Mouse (Mus musculus) yolk sac, embryonic 10.5 days (tissue): ENCODE data around the gene Otogl.

ENCODE experiments used
- DNase-seq: peaks from one replicate; pipeline ENCODE4 v3.0.0-alpha.2; 2017; ENCODE audit warnings: low spot score

Otogl gene

DNA sequence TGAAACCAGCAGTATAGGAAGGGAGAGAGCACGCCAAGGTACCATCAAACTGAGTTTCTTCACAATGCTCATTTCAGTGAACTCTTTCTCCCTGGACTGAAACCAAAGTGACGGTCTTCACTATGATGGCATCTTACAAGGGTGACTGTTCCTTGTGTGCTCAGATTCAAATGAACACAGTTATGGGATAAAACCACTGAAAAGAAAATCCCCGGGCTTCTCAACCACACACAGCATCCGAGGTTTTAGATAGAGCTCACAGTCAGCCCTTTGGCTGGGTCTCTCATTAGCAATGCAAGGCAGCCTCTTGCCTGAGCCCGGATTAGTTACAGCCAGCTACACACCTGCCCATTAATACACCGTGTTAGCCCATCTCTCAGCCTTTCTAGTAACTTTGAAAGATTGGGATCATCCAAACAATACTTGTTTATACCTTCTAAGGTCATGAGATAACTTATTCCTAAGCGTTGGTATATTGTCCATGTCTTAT lies at the start of gene Otogl:
Otogl (minus strand) TSS at position 51 of the 490 bp plus-strand sequence.
- no peak for DNase-seq

DNA sequence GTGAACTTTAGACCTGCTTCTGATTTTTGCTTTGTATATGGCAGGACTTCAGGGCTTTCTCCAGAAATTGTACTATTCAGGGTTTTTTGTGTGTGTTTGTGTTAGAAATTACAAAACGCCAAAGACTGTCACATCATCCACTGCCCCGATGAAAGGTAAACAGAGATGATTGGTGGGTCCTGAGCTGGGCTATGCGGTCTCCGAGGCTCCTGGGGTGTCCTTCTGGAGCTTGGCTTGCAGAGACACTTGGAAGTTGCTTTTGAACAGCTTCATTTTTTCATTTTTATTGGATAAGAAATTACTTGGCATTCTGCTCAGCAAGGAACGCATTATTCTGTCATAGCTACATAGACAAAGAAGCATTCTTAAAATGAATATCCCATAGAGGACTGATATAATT lies 44.7 kb upstream of the Otogl start:
- no peak for DNase-seq

DNA sequence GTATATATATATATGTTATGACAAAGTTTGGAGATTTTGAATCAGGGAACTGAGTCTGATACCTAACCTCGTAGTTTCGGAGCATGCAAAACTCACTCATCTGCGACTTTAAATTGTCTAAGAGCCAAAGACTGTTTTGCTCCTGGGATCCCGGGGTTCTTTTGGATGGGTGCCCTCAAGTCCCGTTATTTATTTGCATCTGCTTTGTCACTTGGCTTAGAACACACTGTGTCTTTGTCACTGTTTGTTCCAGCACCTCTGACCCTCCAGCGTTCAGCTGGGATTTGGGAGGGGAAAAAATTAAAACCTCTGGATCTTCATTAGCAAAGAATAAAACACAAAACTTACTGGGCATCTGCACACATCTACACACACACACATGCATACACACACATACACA lies 42.5 kb upstream of the Otogl start:
- no peak for DNase-seq

DNA sequence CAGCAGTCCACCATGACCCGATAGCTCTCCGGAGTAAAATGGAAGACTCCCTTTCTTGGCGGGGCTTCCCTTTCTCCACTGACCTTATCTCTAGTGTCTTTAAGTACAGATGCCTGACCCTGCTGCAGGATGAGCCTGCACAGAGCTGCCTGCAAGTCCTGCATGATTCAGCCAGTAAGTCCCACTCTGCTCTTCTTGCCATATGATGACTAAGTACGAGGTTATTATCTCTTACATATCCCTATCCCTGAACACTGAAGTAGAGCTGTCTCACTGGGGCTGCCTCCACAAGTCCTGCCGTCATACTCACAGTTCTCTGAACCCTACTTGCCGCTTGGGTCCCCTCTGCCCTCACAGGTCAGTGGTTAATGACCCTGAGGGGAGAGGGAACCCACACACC lies 39.7 kb upstream of the Otogl start:
- DNase-seq: no peak

DNA sequence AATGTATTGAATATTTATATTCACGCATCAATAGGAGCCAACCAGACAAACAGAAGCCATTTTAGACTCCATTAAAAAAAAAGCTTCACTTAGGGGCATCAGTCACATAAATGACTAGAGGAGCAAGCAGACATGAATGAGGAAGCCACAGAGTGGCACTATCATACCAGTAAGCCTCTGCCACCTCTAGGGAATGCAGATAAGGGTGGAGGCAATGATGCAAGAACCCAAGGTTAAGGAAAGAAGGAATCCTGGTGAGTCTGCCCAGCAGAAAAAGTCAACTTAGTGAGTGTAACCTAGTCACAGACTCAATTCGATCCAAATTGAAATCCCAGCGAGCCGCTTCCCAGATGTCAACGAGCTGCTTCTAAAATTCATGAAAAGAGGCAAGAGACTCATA lies 38.0 kb upstream of the Otogl start:
- no peak for DNase-seq

DNA sequence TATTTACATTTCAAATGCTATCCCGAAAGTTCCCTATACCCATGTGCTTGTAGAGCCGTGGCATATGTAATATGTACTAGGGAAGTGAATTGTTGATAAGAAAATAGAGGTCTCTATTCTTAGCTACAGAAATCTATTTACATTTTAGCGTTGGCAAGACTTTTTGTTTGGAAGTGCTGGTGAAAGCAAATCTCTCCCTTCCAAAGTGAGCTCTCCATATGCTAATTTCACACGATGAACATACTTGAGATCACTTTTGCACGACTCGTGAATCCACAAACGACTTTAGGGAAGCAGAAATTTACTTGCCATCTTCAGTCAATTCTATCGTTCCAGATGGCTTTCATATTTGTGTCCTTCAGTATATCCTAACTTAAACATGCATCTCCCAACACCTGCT lies 36.7 kb upstream of the Otogl start:
- no peak for DNase-seq

DNA sequence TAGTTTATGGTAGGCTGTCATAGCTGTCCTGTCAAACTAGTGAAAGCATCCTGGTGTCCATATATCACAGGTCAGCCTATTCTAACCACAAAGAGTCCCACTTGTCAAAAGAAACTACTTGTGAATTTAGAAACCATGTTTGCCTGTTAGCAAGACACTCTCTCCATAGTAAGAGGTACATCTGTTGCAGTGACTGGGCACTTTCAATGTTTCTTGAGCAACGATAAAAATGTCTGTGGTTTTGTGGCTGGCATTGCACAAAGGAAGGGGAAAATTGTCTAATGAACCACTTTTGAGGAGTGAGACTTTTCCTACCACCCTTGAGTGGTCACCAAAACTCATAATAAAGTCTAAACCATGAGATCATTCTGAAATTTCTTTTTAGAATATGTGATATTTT lies 36.1 kb upstream of the Otogl start:
- DNase-seq: no peak

DNA sequence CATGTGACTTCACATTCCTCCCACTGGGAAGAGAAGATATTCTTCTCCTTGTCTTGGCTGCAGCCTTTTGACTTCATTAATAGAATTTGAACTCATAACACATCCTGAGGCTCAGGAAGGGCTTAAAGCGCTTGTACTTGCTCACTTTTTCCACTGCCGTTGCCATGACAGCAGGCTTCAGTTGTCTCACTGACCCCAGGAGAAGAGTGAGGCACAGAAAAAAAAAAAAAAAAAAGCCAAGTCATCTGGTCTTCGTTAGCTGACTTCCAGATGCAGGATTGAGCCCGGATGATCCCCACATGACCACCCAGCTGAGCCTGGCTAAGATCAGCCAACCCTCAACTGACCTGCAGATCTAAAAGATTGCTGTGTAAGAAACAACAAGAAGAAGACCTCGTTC lies 34.4 kb upstream of the Otogl start:
- DNase-seq: no peak

DNA sequence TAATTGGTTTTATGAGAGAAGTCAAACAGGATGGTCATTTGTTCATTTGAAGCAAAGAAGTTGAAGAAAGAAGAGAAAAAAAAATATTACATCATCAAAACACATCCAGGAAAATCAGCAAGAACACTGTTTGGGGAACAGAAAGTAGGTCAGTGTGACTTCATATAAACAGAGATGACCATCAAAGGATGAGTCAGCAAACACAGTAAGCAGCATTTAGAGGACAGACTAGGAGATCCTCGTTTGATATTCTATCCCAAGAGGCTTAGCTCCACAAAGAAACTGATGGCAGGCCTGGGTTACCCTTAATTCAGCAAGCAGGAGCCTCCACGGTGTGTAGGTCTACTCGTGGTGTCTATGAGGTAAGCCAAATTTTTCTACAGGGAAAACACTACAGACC lies 31.9 kb upstream of the Otogl start:
- no peak for DNase-seq

DNA sequence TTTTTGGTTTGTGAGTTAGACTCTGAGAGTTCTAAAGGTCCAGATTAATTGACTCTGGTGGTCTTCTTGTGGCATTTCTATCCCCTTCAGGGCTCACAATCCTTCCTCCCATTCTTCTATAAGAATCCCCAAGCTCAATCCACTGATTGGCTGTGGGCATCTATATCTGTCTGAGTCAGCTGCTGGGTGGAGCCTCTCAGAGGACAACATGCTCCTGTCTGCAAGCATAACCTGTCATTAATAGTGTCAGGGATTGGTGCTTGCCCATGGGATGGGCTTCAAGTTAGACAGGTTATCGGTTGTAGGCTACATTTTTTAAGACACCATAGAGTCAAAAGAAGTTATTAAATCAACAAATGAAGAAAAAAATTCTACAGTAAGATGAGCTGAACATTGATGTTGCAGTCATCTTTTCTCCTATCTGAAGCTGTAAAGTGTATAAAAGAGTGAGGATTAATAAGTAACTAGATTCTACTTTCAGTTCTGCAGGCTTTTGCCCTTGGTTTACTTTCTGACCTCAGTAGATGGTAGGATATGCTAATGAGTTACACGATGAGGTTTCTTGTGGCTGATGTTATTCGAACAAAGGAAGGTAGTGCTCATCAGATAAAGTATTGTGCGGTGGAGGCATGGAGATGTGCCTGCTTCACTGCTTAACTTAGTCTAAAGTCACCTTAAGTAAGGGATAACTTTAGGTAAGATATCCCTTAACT lies 29.4 kb upstream of the Otogl start:
- no peak for DNase-seq

DNA sequence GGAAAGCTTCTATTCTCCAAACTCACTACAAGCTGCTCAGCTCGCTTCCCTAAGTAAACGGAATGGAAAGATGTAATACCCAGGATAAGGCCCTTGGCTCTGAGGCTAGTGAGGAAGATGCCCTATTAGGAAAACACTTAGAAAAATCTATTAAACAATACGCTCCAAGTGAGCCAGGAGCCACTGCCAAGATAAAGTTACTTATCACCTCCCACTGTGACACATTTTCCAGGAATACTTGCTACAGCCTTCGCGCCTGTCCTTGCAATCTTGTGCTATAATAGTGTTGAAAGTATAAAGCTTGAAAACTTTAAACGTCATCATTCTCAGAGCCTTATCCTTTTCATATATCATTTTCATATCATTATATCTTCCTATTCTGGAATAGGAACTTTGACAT lies 28.4 kb upstream of the Otogl start:
- no peak for DNase-seq

DNA sequence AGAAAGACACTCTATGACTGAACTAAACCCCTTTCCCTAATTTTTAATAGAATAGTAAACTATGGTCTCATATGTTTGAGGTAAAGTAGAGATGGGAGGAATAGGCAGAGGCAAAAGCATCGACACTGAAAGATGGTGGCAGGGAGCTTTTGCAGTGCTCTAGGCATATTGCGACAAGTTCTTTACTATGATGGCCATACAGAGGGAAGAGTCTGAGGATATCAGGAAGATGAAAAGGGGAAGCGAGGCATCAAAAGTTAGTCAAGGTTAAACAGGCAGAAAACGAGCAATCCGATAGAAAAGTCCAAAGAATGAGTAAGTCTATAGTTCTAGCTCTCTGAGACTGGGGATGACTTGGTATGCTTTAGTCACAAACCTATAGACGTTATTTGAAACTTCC lies 27.9 kb upstream of the Otogl start:
- no peak for DNase-seq

DNA sequence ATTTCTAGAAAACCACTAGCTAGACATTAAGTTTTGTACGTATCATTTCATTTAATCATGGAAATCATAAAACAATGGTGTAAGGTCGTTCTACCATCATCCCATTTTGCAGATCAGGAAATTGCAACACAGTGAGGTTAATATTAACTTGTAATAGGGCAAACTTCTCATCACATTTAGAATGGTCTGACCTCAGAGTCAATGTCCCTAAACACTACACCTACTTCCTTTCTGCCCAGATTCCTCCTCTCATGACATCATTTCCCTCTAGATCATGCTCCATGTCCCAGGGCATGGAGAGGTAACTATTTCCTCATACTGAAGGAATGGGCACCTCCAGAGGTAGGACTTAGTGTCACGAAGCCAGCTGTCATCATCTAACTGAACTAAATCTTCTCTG lies 22.1 kb upstream of the Otogl start:
- no peak for DNase-seq

DNA sequence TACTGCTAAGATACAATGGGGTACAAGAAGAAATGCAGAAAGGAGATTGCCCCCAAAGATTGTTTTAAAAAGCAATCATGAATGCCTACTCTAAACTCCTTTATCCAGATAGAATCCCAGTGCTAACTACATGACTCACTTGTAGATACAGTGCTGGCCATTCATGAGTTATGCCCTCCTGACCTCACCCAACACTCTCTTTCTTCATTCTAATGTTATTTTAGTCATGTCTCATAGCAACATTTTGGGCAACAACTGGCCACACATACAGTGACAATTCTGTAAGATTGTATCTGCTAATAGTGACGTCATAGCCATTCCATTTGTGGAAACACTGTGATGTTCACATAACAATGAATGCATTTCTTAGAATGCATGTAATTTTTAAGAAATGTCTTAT lies 21.6 kb upstream of the Otogl start:
- DNase-seq: no peak

DNA sequence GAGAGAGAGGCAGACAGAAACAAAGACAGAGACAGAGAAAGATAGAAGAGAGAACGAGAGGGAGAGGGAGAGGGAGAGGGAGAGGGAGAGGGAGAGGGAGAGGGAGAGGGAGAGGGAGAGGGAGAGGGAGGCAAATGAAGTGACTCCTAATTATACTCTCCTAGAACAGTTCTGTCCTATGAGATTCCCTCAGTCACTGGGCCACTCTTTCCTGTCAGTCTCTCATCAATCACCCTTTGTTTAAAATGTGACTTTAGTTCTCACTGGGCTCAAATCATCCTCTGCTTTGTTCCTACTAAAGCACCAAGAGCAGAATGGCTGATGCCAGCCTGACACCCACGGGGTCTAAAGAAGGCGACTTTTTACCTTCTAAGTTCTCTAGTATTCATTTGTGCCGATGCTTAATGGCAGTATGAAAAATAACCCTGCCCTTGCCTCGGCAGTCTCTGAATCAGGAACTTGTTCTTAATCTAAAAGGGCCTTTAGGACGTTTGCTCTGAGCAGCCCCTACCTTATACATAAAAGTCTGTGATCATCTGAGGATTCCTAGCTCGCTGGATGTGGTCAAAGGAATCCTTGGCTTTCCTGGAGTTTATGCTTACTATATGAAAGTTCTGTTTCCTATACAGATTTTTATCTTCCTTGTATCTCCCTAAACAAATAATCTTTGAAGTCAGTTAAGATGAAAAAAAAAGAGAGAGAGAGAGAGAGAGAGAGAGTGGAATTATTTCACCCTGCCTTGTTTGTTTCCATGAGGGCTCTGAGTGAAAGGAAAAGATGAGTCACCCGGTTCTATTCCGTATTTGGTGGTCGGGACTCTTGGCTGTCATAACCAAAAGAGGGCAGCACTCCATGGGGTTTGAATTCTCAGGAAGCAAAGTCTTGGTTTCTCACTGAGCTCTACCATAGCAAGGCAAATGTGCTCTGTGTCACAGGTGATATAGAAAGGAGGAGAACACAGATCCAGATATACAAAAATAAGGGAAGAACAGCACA lies 20.2 kb upstream of the Otogl start:
- peak; percentile 32 for DNase-seq

DNA sequence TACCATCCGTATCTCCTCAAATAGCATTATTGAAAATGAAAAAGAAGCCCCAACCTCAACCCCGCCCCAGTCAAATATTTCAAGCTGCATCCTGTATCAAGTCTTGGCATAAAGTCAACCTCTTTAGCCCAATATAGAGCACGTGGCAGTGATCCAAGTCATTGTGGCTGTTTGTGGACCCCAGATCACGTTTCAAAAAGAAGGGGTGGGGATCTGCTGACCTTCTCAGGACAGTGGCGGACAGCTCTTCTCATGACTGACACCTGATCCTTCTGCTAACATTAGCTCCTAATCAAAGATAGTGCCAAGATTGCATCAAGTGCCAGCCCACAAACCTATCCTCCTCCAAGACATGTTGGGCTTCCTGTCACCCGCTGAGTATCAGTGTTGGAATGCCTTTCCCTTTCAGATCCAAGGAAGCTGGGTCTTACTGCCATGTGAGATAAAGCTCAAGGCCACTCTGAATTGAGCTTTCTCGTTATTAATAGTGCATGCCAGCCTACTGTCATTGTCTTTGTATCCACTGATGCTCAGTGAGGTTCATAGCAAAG lies 18.6 kb upstream of the Otogl start:
- DNase-seq: no peak

DNA sequence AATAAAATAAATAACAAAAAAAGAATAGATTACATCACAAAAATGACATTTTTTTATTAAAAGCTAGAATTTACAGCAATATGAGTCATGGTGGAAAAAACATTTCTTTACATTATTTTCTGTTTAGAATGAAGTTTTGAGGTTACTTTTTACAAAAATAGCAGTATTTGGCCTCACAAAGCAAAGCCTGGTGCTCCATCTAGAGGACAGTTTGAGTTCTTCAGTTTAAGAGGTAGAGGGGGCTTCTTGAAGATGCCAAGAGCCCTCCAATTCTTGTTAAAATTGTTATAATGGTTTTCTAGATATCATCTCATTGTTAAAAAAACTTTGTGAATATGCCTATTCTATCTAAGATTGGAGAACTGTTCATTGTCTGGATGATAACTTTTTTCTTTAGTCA lies 13.4 kb upstream of the Otogl start:
- DNase-seq: no peak

DNA sequence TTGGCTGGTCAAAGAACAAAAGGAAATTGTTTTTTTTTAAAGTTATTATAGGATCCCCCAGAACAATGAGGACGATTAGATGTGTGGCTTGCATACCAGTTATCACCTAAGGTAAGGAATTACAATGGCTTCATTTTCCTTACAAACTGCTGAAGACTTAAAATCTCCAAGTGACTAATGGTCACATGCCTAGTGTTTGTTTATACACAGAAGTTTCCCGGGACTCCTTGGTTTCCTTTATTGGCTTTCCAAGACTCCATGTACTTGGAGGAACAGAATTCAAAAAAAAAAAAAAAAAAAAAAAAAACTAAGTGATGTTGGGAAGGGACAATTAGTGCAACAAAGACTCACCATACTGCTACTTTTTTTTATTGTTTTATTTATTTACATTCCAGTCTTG lies 11.9 kb upstream of the Otogl start:
- no peak for DNase-seq

DNA sequence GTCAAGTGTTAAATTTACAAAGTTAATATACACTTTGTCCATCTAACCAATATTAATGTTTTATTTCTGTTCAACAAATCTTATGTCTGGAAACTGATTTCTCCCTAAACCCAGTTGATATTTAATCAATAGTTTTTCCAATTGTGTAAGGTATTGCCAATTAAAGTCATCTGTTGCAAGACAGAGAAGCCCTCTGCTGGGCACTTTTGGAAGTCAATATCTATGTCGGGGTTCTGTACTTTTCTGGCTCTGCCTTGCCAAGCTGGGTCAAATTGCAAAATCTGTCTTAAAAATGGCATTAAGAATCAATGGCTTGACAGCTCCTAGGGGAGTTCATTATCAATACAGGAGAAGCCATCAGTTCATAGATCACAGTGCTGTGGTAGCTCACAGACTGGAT lies 10.8 kb upstream of the Otogl start:
- no peak for DNase-seq

DNA sequence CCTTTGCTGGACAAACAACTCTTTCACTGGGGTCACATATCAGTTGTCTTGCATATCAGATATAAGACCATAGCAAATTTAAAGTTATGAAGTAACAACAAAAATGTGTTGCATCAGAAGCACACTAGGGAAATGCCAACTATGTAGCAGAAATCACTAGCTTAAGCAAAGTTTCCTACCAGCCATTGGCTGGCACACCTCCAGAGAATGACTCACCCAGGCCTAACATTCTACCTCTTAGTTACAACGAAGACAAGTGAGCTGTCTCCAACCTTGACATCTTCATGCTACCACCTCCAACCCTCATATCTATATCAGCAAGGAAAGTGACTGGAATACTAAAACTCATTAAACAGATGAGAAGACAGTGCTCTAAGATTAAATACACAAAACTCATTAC lies 9.6 kb upstream of the Otogl start:
- DNase-seq: no peak

DNA sequence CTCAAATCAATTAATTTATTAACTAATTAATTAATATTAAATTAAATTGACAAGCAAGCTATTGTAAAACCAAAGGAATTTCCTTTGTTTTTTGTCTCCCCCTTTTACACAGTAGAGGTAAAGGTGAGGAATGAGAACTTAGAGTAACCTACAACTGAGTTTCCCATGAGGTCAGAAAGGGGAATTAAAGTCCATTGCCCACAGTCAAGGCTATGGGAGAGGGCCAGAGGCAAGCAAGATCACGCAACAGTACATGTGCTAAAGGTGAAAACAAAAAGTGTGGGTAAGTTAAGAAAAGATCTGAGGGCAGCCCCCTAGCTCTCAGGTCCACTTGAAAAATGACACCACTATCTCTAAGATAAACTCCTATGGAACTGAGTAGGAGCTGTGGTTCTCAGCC lies 9.2 kb upstream of the Otogl start:
- no peak for DNase-seq

DNA sequence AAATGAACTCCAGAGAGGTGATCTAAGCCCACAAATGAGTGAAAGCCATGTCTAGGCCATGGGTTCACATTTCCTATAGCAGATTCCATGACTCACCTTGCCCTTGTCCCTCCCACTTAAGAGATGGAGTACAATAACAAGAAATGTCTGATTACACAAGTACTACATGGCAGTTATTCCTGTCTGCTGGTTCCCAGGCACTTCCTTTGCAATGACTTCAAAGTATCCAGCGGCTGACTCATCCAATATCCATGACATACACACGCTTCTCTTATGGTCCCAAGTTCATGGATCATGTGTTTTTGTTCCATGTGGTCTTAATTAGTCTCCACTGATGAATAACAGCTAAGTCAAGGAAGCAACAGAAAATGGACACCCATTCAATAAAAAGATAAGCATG lies 1.1 kb upstream of the Otogl start:
- DNase-seq: no peak

DNA sequence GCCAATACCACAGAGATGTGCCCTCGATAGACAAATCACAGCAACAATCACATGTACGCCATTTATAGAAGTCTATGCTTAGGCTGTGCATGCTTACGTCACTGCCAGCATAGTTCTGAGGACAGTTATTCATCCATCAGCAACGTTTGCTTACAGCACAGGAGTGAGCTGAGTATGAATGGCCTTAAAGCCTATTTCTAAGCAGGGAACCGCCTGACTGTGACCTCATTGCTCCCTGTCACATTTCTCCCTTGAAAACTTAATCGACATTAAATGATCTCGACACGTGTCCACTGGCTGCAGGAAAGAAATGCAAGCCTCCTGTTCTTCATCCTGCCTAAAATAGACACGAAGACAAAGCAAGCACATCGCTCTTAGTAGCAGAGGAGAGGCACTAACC lies 5.5 kb downstream of the Otogl start:
- no peak for DNase-seq
